Mouse (Mus musculus): Measurements from ENCODE around the gene Olfr1230.

Olfr1230 gene

GRCm38 (mm10) chr2:89297168-89297567 is at the start of gene Olfr1230:
TSS of gene Olfr1230 (minus strand) at chr2:89297268.
- DNase-seq (ENCODE audit: low read depth, low spot score), result no peak

- DNase-seq (ENCODE audit: low read depth, low spot score), result no peak
Measured at GRCm38 (mm10) chr2:89342298-89342697, 45.2 kb upstream of the Olfr1230 start, which contains the start of gene Olfr1233. TSS of gene Olfr1233 (minus strand) at chr2:89342398.

- DNase-seq (ENCODE audit: low read depth, low spot score), result no peak
Measured at GRCm38 (mm10) chr2:89329575-89329974, 32.5 kb upstream of the Olfr1230 start, which contains the start of gene Olfr1232. TSS of gene Olfr1232 (minus strand) at chr2:89329675.

- no peak for DNase-seq (ENCODE audit: low read depth, low spot score)
Measured at GRCm38 (mm10) chr2:89306974-89307373, 9.9 kb upstream of the Olfr1230 start, which contains the start of gene Olfr1231. TSS of gene Olfr1231 (minus strand) at chr2:89307074.

- no peak for DNase-seq (ENCODE audit: low read depth, low spot score)
Measured at GRCm38 (mm10) chr2:89287914-89288313, 9.2 kb downstream of the Olfr1230 start, which contains the start of gene Olfr1229. TSS of gene Olfr1229 (minus strand) at chr2:89288014.

- DNase-seq (ENCODE audit: low read depth, low spot score), result no peak
Measured at GRCm38 (mm10) chr2:89253962-89254361, 43.1 kb downstream of the Olfr1230 start, which contains the start of gene Olfr1228. TSS of gene Olfr1228 (minus strand) at chr2:89254062.
